Mouse (Mus musculus) midbrain, postnatal 0 days (tissue): ENCODE results near the gene Rgs6. TPM values are rescaled to one million over a fixed set of nuclear protein-coding genes. Genes with fewer than 3 reads are reported as not detected.

Experiments used
- ATAC-seq: fragments of 200-750 bp; cut with Nextera tagmentation; 2 replicates; pipeline ENCODE4 v1.8.0; 2017; ENCODE audit warnings: moderate number of reproducible peaks, mild to moderate bottlenecking, moderate TSS enrichment, moderate library complexity; ENCODE audit not compliant: low FRiP score
- DNase-seq: peaks from one replicate; pipeline ENCODE4 v3.0.0-alpha.2; 2015; ENCODE audit warnings: low spot score
- H3K27ac ChIP-seq: fragments of 300-500 bp; sonication (generic); 2 replicates; pipeline ENCODE4 v1.5.1; 2014; ENCODE audit warnings: low read depth, mild to moderate bottlenecking, low read length, mixed read lengths
- H3K27me3 ChIP-seq: fragments of 300-500 bp; sonication (generic); 2 replicates; pipeline ENCODE4 v1.6.1; 2014; ENCODE audit warnings: low read length, control low read depth, mixed read lengths; ENCODE audit not compliant: insufficient read depth
- H3K36me3 ChIP-seq: fragments of 300-500 bp; sonication (generic); 2 replicates; pipeline ENCODE4 v1.6.1; 2014; ENCODE audit warnings: low read length, control low read depth, mixed read lengths; ENCODE audit not compliant: insufficient read depth
- H3K4me1 ChIP-seq: fragments of 300-500 bp; sonication (generic); 2 replicates; pipeline ENCODE4 v1.6.1; 2014; ENCODE audit warnings: mild to moderate bottlenecking, control low read depth, antibody characterized with exemption, low read length, mixed read lengths; ENCODE audit not compliant: insufficient read depth
- H3K4me2 ChIP-seq: fragments of 300-500 bp; sonication (generic); 2 replicates; pipeline ENCODE4 v1.6.1; 2014; ENCODE audit warnings: low read depth, mild to moderate bottlenecking, low read length, mixed read lengths; ENCODE audit not compliant: poor library complexity, severe bottlenecking
- H3K4me3 ChIP-seq: fragments of 300-500 bp; sonication (generic); 2 replicates; pipeline ENCODE4 v1.5.1; 2014; ENCODE audit warnings: low read depth, mild to moderate bottlenecking, low read length, moderate library complexity
- H3K9ac ChIP-seq: fragments of 300-500 bp; sonication (generic); replicated peaks from 2 replicates; pipeline ENCODE4 v1.6.1; 2014; ENCODE audit warnings: mild to moderate bottlenecking, low read length, moderate library complexity, mixed read lengths; ENCODE audit not compliant: poor library complexity, severe bottlenecking
- H3K9me3 ChIP-seq: fragments of 300-500 bp; sonication (generic); 2 replicates; pipeline ENCODE4 v1.6.1; 2016; ENCODE audit warnings: low read length, control low read depth
- CTCF ChIP-seq: IDR thresholded peaks from 2 replicates; pipeline ENCODE4 v1.5.1; 2016; ENCODE audit warnings: antibody characterized with exemption, mild to moderate bottlenecking
- WGBS: fragments of 180-500 bp; shearing (Covaris S2); extraction: QIAGEN DNeasy Blood & Tissue Kit; methylation state at CpG from one replicate; pipeline ENCODE4 v1.1.7; 2014; 5-methylcytosine and 5-hydroxymethylcytosine counted together
- polyA plus RNA-seq: library from polyadenylated mRNA; unstranded; fragments of >200 nt; fragmentation: Nextera tagmentation; extraction: Ambion mirVana; gene quantifications from 2 replicates; pipeline ENCODE4 v1.2.1, GENCODE M21; 2015
- total RNA-seq: library from RNA; depleted of rRNA; stranded (reverse); fragments of >200 nt; gene quantifications from 2 replicates; pipeline ENCODE4 v1.2.3, GENCODE M21; 2014

Rgs6 gene
- total and polyA plus RNA-seq, 2 experiments from 2014 or later, result 22.0 to 26.3 TPM

GRCm38 (mm10) chr12:82714284-82714683, 126.2 kb downstream of the Rgs6 start:
- Histone ChIP-seq H3K27ac (no peak overlapping the region), H3K9ac (no peak overlapping the region), H3K4me2 (no peak overlapping the region), H3K4me1 (no peaks in the 10 kb centered on the region), H3K4me3 (no peak overlapping the region), H3K36me3 (no peaks in the 10 kb centered on the region), H3K27me3 (no peaks in the 10 kb centered on the region), H3K9me3 (no peaks in the 10 kb centered on the region)
- ATAC-seq (no peak), DNase-seq (no peak)
- WGBS, result 79% methylated on average over 2 of the region's 2 CpGs
- TF ChIP-seq CTCF, result no peak

GRCm38 (mm10) chr12:82723017-82723540, 135.0 kb downstream of the Rgs6 start:
- Histone ChIP-seq H3K4me1 (no peaks in the 10 kb centered on the region), H3K4me3 (no peak overlapping the region), H3K27me3 (no peaks in the 10 kb centered on the region), H3K9me3 (no peaks in the 10 kb centered on the region), H3K27ac (no peak overlapping the region), H3K9ac (no peak overlapping the region), H3K4me2 (no peak overlapping the region), H3K36me3 (no peaks in the 10 kb centered on the region)
- ATAC-seq (no peak), DNase-seq (no peak)
- TF ChIP-seq CTCF, result no peak
- 77% methylated on average over 8 of the region's 8 CpGs for WGBS

GRCm38 (mm10) chr12:82726255-82726654, 138.2 kb downstream of the Rgs6 start:
- DNase-seq (no peak), ATAC-seq (no peak)
- Histone ChIP-seq H3K9ac (no peak overlapping the region), H3K9me3 (no peaks in the 10 kb centered on the region), H3K36me3 (no peaks in the 10 kb centered on the region), H3K4me2 (no peak overlapping the region), H3K27me3 (no peaks in the 10 kb centered on the region), H3K4me3 (no peak overlapping the region), H3K27ac (no peak overlapping the region), H3K4me1 (no peaks in the 10 kb centered on the region)
- no peak for TF ChIP-seq CTCF
- WGBS, result 87% methylated on average over 4 of the region's 4 CpGs

- H3K9me3 ChIP-seq, result no peaks in the 10 kb centered on the region
- H3K36me3 ChIP-seq, result no peaks in the 10 kb centered on the region
- no peaks in the 10 kb centered on the region for H3K27me3 ChIP-seq
- no peak overlapping the region for H3K9ac ChIP-seq
- no peak overlapping the region for H3K4me2 ChIP-seq
- H3K27ac ChIP-seq, result no peak overlapping the region
- ATAC-seq (no peak), DNase-seq (no peak)
- no peaks in the 10 kb centered on the region for H3K4me1 ChIP-seq
- 53% methylated on average over 7 of the region's 7 CpGs for WGBS
- TF ChIP-seq CTCF, result no peak
- no peak overlapping the region for H3K4me3 ChIP-seq
Measured at GRCm38 (mm10) chr12:82731587-82731986, 143.5 kb downstream of the Rgs6 start.

- Histone ChIP-seq H3K36me3 (no peaks in the 10 kb centered on the region), H3K4me1 (no peaks in the 10 kb centered on the region), H3K27me3 (no peaks in the 10 kb centered on the region), H3K4me2 (no peak overlapping the region), H3K9ac (no peak overlapping the region), H3K9me3 (no peaks in the 10 kb centered on the region), H3K4me3 (no peak overlapping the region), H3K27ac (no peak overlapping the region)
- WGBS, result 83% methylated on average over 3 of the region's 3 CpGs
- no peak for TF ChIP-seq CTCF
- ATAC-seq (no peak), DNase-seq (no peak)
Measured at GRCm38 (mm10) chr12:82742955-82743354, 154.9 kb downstream of the Rgs6 start.

- 58% methylated on average over 3 of the region's 3 CpGs for WGBS
Measured at GRCm38 (mm10) chr12:82744026-82744425, 155.9 kb downstream of the Rgs6 start.

More at GRCm38 (mm10) chr12:82744026-82744425, 155.9 kb downstream of the Rgs6 start:
- H3K4me1 ChIP-seq, result no peaks in the 10 kb centered on the region
- H3K4me2 ChIP-seq, result no peak overlapping the region
- no peak overlapping the region for H3K9ac ChIP-seq
- H3K4me3 ChIP-seq, result no peak overlapping the region
- no peaks in the 10 kb centered on the region for H3K9me3 ChIP-seq
- no peak overlapping the region for H3K27ac ChIP-seq
- H3K27me3 ChIP-seq, result no peaks in the 10 kb centered on the region
- TF ChIP-seq CTCF, result no peak
- ATAC-seq, result no peak
- DNase-seq, result no peak
- H3K36me3 ChIP-seq, result no peaks in the 10 kb centered on the region
